Mouse (Mus musculus): ENCODE measurements around the gene Grm1. TPM values are rescaled to one million over a fixed set of nuclear protein-coding genes. Genes with fewer than 3 reads are reported as not detected.

Gene Grm1
- polyA plus RNA-seq (2014; fragmentation: Nextera tagmentation; extraction: Ambion mirVana): not detected in 2 replicates

DNA sequence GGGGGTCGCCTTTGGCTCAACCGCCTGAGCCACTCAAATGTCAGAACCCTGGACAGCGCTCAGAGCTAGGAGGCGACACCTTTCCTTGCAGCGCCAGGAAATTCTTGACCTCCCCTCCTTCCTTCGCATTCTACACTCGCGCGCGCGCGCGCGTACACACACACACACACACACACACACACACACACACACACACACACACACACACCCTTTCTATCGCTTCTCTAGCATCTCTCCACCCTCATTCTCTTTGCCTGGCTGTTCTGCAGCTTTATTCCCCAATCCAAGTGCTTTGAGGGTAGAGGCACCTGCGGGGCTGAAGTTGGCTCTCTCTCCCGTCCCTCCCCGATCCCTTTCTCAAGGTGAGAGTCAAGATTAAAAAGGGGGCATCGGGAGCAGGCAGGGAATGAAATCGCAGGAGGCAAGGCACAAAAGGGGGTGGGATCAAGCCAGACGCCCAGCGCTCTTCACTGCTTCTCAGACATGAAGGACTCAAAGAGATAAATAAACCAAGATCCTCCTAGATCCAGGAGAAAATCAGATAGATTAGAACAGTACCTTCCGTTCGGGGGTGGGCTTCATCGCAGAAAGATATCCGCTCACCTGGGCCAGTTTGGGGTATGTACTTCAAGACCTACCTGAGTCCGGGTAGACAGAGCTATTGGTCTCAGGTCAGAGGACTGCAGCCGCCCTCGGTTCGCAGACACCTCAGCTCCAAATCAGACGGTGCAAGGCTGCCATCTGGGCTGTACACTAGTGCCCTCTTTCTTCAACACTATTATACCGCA lies at the start of gene Grm1:
TSS of gene Grm1 (minus strand) at position 746 of the 788 bp plus-strand sequence.
- Histone ChIP-seq H3K27me3 (ENCODE audit: control insufficient read depth, insufficient read depth, low read length) (peaks cover 29% of the 10 kb centered on the region), H3K36me3 (ENCODE audit: control insufficient read depth, insufficient read depth, low read length) (no peaks in the 10 kb centered on the region), H3K4me3 (ENCODE audit: low read depth, low read length) (peak within 1 kb of the TSS; percentile 8; the same call in 1 of the 2 replicates), H3K9ac (ENCODE audit: low read length) (no peak within 1 kb of the TSS), H3K27ac (ENCODE audit: low read depth, low read length) (no peak within 1 kb of the TSS), H3K4me1 (ENCODE audit: control insufficient read depth, insufficient read depth, low read length) (no peaks in the 10 kb centered on the region), H3K9me3 (ENCODE audit: control insufficient read depth, low read length) (no peaks in the 10 kb centered on the region), H3K4me2 (ENCODE audit: low read depth) (peak within 1 kb of the TSS; percentile 36)
- DNase-seq (ENCODE audit: low spot score): peak; percentile 52
- ATAC-seq (ENCODE audit: insufficient read depth, low FRiP score, low TSS enrichment): no peak; the same call in 1 of the 2 replicates
- 3% methylated on average over 26 of the region's 32 CpGs for whole genome bisulfite sequencing

DNA sequence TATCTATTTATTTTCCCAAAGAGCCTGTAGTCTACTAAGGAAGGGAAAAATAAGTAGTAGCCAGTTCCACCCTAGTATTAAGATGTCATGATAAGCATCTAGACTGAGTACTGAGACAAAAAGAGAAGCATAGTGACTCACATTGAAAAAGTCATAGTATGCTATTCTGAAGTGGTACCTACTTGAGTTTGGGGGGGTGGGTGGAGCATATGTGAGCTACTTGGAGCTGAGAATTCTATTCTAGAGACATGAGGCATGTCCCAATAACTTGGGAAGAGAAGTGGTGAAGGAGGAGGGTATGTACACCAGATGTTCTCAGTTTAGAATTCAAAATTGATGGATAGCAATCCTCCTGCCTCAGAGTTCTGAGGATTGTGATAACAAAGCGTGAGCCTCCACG lies 39.6 kb upstream of the Grm1 start:
- DNase-seq (ENCODE audit: low spot score) (no peak), ATAC-seq (ENCODE audit: insufficient read depth, low FRiP score, low TSS enrichment) (no peak)
- Histone ChIP-seq H3K4me1 (ENCODE audit: control insufficient read depth, insufficient read depth, low read length) (no peaks in the 10 kb centered on the region), H3K27ac (ENCODE audit: low read depth, low read length) (no peak overlapping the region), H3K4me2 (ENCODE audit: low read depth) (no peak overlapping the region), H3K36me3 (ENCODE audit: control insufficient read depth, insufficient read depth, low read length) (no peaks in the 10 kb centered on the region), H3K4me3 (ENCODE audit: low read depth, low read length) (no peak overlapping the region), H3K27me3 (ENCODE audit: control insufficient read depth, insufficient read depth, low read length) (no peaks in the 10 kb centered on the region), H3K9ac (ENCODE audit: low read length) (no peak overlapping the region), H3K9me3 (ENCODE audit: control insufficient read depth, low read length) (no peaks in the 10 kb centered on the region)
- 93% methylated on average over 2 of the region's 2 CpGs for WGBS

DNA sequence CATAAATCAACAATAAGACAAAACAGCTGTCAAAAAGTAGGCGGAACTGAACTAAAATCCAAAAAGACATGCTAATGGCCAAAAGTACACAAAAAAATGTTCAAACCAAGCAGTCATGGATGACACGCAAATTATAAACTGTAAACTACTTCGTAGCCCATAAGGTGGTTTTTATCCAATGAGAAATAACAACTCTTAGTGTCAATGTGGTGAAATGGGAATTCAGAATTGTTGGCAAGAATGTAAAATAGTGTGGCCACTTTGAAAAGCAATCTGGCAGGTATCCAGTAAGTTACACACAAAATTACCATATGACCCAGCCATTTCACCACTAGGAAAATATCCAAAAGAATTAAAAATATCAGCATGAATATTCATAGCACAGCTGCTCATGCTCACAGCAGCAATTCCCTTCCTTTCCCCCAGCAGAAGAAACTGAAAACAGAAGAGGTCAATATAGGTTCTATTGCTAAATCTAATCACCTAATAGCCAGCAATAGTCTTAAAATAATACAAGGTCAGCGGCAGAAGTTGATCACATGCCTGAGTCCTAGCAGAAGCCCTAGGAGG lies 16.4 kb upstream of the Grm1 start:
- Histone ChIP-seq H3K27me3 (ENCODE audit: control insufficient read depth, insufficient read depth, low read length) (no peaks in the 10 kb centered on the region), H3K4me2 (ENCODE audit: low read depth) (no peak overlapping the region), H3K27ac (ENCODE audit: low read depth, low read length) (no peak overlapping the region), H3K36me3 (ENCODE audit: control insufficient read depth, insufficient read depth, low read length) (no peaks in the 10 kb centered on the region), H3K4me1 (ENCODE audit: control insufficient read depth, insufficient read depth, low read length) (no peaks in the 10 kb centered on the region), H3K4me3 (ENCODE audit: low read depth, low read length) (no peak overlapping the region), H3K9ac (ENCODE audit: low read length) (no peak overlapping the region), H3K9me3 (ENCODE audit: control insufficient read depth, low read length) (no peaks in the 10 kb centered on the region)
- DNase-seq (ENCODE audit: low spot score): no peak
- 92% methylated on average over 4 of the region's 4 CpGs for WGBS
- no peak for ATAC-seq (ENCODE audit: insufficient read depth, low FRiP score, low TSS enrichment)

DNA sequence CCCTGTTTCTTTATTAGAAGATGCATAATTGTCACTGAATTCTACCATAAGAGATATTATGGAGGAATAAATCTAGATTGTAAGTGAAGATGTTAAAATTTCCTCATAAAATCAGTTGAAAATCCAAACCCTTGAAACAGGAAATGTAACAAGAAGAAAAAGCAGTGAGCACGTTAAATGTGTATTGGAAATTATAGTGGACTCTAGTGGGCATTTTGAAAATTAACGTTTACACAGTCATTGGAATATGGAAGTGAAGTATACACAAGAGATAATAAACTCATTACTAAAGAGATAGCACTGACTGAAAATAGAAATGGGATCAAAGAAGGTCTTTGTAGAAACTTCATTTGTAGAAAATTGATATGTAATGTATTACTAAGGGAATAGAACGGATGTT lies 4.2 kb upstream of the Grm1 start:
- ATAC-seq (ENCODE audit: insufficient read depth, low FRiP score, low TSS enrichment): no peak
- Histone ChIP-seq H3K9me3 (ENCODE audit: control insufficient read depth, low read length) (no peaks in the 10 kb centered on the region), H3K27me3 (ENCODE audit: control insufficient read depth, insufficient read depth, low read length) (peaks cover 10% of the 10 kb centered on the region), H3K4me1 (ENCODE audit: control insufficient read depth, insufficient read depth, low read length) (no peaks in the 10 kb centered on the region), H3K4me3 (ENCODE audit: low read depth, low read length) (no peak overlapping the region), H3K27ac (ENCODE audit: low read depth, low read length) (no peak overlapping the region), H3K9ac (ENCODE audit: low read length) (no peak overlapping the region), H3K36me3 (ENCODE audit: control insufficient read depth, insufficient read depth, low read length) (no peaks in the 10 kb centered on the region), H3K4me2 (ENCODE audit: low read depth) (no peak overlapping the region)
- DNase-seq (ENCODE audit: low spot score): no peak
- WGBS: 97% methylated on average over 3 of the region's 3 CpGs

DNA sequence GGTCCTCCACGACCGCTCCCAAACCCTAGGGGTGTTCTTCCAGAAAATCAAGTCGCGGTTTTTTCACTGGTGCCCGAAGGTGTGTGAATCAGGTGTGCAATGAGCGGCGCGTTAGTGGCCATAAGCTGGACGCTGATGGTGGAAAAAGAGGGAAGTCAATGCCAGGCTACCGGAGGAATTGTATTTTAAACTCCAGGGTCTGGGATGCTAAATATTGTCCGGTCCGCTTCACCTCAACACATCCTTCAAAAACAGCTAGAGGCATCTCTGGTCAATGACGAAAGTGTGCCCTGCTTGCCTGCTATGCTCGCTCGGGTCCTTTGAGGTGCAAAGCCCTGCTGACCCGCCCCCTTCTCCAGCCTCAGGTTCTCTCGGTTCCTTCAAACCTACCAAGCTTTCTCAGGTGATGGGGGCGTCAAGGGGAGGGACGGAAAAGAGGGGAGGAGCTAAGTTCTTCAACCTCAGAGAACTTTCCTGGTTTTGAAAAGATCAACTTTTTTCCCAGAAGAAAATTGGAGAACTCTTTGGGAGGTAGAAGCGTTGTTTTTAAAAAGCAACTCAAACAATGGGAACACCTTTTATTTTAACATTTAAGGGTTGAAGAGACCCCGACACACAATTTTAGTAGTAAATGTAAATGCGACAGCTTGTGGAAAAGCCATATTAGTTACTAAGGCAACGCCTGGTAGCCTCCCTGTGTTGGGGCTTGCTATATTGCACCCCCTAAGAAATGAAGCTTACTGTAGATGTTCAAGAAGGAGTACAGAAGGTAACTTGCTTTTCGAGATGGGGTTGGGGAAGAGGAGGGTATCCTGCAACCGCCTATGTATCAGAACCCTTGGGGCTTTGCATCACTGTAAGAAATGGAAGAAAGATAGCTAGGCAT lies 1.2 kb downstream of the Grm1 start:
- DNase-seq (ENCODE audit: low spot score): no peak
- Histone ChIP-seq H3K4me3 (ENCODE audit: low read depth, low read length) (peak overlapping the region; percentile 1; the same call in 1 of the 2 replicates), H3K4me1 (ENCODE audit: control insufficient read depth, insufficient read depth, low read length) (no peaks in the 10 kb centered on the region), H3K9me3 (ENCODE audit: control insufficient read depth, low read length) (no peaks in the 10 kb centered on the region), H3K4me2 (ENCODE audit: low read depth) (peak overlapping the region; percentile 36), H3K27me3 (ENCODE audit: control insufficient read depth, insufficient read depth, low read length) (peaks cover 29% of the 10 kb centered on the region), H3K9ac (ENCODE audit: low read length) (no peak overlapping the region), H3K27ac (ENCODE audit: low read depth, low read length) (no peak overlapping the region), H3K36me3 (ENCODE audit: control insufficient read depth, insufficient read depth, low read length) (no peaks in the 10 kb centered on the region)
- 0 out of 2 replicates have a peak, but pooled peaks have one; percentile 29 for ATAC-seq (ENCODE audit: insufficient read depth, low FRiP score, low TSS enrichment)
- 9% methylated on average over 25 of the region's 25 CpGs for WGBS

DNA sequence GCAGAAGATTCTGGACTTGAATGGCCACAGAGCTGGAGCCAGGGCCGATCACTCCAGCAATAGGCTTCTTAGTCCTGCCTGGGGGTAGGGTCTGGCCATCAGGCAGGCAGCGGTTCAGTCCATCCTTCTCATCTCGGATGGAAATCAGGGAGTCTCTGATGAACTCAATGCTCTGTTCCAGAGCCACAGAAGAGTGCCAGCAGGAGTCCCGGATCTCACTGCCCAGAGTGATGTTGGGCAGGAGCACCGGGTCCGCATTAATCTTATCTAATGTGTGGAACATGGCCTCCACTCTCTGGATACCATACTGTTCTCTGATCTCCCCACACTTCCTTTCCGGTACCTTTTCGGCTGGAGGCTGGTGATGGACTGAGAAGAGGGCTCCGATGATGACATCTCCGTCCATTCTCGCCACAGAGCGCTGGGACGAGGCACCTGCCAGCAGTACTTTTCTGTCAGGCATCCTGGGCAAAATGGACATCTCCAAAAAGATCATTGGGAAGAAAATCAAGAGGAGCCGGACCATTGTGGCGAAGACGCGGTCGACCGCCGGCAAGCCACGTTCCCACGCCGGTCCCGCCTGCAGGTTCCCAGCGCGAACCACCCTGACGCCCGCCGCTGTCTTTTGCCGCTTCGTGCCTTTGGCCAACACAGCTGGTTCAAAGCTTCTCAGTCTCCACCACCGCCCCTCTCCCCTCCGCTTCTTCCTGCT lies 2.0 kb downstream of the Grm1 start:
- peak overlapping the region; percentile 35 for H3K4me2 ChIP-seq (ENCODE audit: low read depth)
- DNase-seq (ENCODE audit: low spot score): no peak
- peaks cover 29% of the 10 kb centered on the region for H3K27me3 ChIP-seq (ENCODE audit: control insufficient read depth, insufficient read depth, low read length)
- peak; percentile 60 for ATAC-seq (ENCODE audit: insufficient read depth, low FRiP score, low TSS enrichment)
- H3K27ac ChIP-seq (ENCODE audit: low read depth, low read length): no peak overlapping the region
- 8% methylated on average over 33 of the region's 33 CpGs for WGBS
- no peaks in the 10 kb centered on the region for H3K4me1 ChIP-seq (ENCODE audit: control insufficient read depth, insufficient read depth, low read length)
- no peaks in the 10 kb centered on the region for H3K36me3 ChIP-seq (ENCODE audit: control insufficient read depth, insufficient read depth, low read length)
- H3K4me3 ChIP-seq (ENCODE audit: low read depth, low read length): peak overlapping the region; percentile 1; the same call in 1 of the 2 replicates
- no peak overlapping the region for H3K9ac ChIP-seq (ENCODE audit: low read length)
- no peaks in the 10 kb centered on the region for H3K9me3 ChIP-seq (ENCODE audit: control insufficient read depth, low read length)

DNA sequence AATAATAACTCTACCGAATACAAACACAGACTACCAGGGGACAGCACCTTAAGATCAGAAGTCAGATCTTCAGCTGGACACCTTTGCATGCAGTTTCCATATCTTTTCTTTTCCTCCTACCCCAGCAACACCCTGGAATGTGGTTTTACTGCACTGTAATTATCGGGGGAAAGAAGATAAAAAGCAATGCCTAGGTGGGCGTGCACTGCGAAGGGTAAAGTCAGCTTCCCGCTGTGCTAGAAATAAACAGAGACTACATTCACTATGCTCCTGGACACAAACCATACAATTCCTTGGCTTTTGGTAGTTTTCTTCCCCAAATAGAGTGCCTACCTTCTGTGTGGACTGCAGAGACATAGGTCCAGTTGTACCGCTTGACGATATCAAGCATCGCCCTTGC lies 2.6 kb downstream of the Grm1 start:
- ATAC-seq (ENCODE audit: insufficient read depth, low FRiP score, low TSS enrichment) (no peak), DNase-seq (ENCODE audit: low spot score) (no peak)
- Histone ChIP-seq H3K4me2 (ENCODE audit: low read depth) (no peak overlapping the region), H3K9me3 (ENCODE audit: control insufficient read depth, low read length) (no peaks in the 10 kb centered on the region), H3K4me3 (ENCODE audit: low read depth, low read length) (no peak overlapping the region), H3K9ac (ENCODE audit: low read length) (no peak overlapping the region), H3K27me3 (ENCODE audit: control insufficient read depth, insufficient read depth, low read length) (peaks cover 29% of the 10 kb centered on the region), H3K4me1 (ENCODE audit: control insufficient read depth, insufficient read depth, low read length) (no peaks in the 10 kb centered on the region), H3K36me3 (ENCODE audit: control insufficient read depth, insufficient read depth, low read length) (no peaks in the 10 kb centered on the region), H3K27ac (ENCODE audit: low read depth, low read length) (no peak overlapping the region)
- 62% methylated on average over 8 of the region's 8 CpGs for WGBS

DNA sequence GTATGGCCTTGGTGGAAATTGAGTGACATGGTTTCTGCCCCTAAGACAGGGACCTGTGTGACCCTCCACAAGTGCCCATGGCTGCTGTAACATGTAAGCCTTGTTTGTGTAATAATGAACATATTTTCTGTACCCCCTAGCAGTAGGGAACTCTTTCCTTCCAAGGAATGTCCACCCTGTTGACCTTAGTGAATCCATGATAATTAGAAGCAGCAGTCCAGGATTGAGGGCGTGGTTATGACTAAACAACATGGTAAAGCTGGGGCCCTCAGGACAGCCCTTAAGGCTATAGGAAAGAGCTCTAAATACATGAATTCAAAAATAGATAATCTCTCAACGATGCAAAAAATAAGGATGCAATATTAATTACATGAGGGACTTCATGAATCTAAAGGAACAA lies 17.0 kb downstream of the Grm1 start:
- no peak for ATAC-seq (ENCODE audit: insufficient read depth, low FRiP score, low TSS enrichment)
- Histone ChIP-seq H3K4me2 (ENCODE audit: low read depth) (no peak overlapping the region), H3K4me3 (ENCODE audit: low read depth, low read length) (no peak overlapping the region), H3K27ac (ENCODE audit: low read depth, low read length) (no peak overlapping the region), H3K9ac (ENCODE audit: low read length) (no peak overlapping the region), H3K9me3 (ENCODE audit: control insufficient read depth, low read length) (no peaks in the 10 kb centered on the region), H3K4me1 (ENCODE audit: control insufficient read depth, insufficient read depth, low read length) (no peaks in the 10 kb centered on the region), H3K36me3 (ENCODE audit: control insufficient read depth, insufficient read depth, low read length) (no peaks in the 10 kb centered on the region), H3K27me3 (ENCODE audit: control insufficient read depth, insufficient read depth, low read length) (no peaks in the 10 kb centered on the region)
- DNase-seq (ENCODE audit: low spot score): no peak
- 78% methylated on average over 2 of the region's 2 CpGs for WGBS

All from neural tube, embryonic 11.5 days (tissue).